Mouse (Mus musculus) MEL (cell line): ENCODE measurements around the gene Vmp1. TPM values are rescaled to one million over a fixed set of nuclear protein-coding genes. Genes with fewer than 3 reads are reported as not detected.

ENCODE experiments used
- DNase-seq: peaks from one replicate; pipeline ENCODE4 v3.0.0; 2011; ENCODE audit warnings: low read depth, low spot score
- H3K27ac ChIP-seq: 2 replicates; pipeline ENCODE4 v1.5.1; 2012; ENCODE audit warnings: low read depth, mild to moderate bottlenecking, control low read depth, low read length, moderate library complexity; ENCODE audit not compliant: control insufficient read depth
- H3K27me3 ChIP-seq, 2 experiments: fragments of 150-350 bp in 1 of 2; sonication (generic) in 1 of 2; 2 replicates each; pipeline ENCODE4 v1.6.1; 2012; ENCODE audit warnings: low read length in 2 of 2, mild to moderate bottlenecking in 2 of 2, improper control_type of control experiment in 1 of 2, moderate library complexity in 1 of 2; ENCODE audit not compliant: insufficient read depth in 2 of 2, control insufficient read depth in 1 of 2
- H3K36me3 ChIP-seq, 2 experiments: 2 replicates each; pipeline ENCODE4 v1.6.1; 2012 to 2014; ENCODE audit warnings: low read length in 2 of 2, improper control_type of control experiment in 1 of 2, inconsistent platforms in 1 of 2, mild to moderate bottlenecking in 1 of 2; ENCODE audit not compliant: insufficient read depth in 2 of 2, control insufficient read depth in 1 of 2
- H3K4me1 ChIP-seq, 2 experiments: fragments of 150-350 bp in 1 of 2; sonication (generic) in 1 of 2; 2 replicates each; pipeline ENCODE4 v1.6.1; 2012; ENCODE audit warnings: low read length in 2 of 2, improper control_type of control experiment in 1 of 2, mild to moderate bottlenecking in 1 of 2; ENCODE audit not compliant: insufficient read depth in 2 of 2, control insufficient read depth in 1 of 2
- H3K4me3 ChIP-seq, 2 experiments: fragments of 150-350 bp in 1 of 2; sonication (generic) in 1 of 2; 2 replicates each; pipeline ENCODE4 v1.5.1; 2012; ENCODE audit warnings: low read depth in 2 of 2, low read length in 2 of 2, mild to moderate bottlenecking in 2 of 2, moderate library complexity in 2 of 2, control low read depth in 1 of 2, improper control_type of control experiment in 1 of 2; ENCODE audit not compliant: control insufficient read depth in 1 of 2, insufficient read depth in 1 of 2
- H3K79me2 ChIP-seq: 2 replicates; pipeline ENCODE4 v1.6.1; 2012; ENCODE audit warnings: mild to moderate bottlenecking, low read length, moderate library complexity; ENCODE audit not compliant: control insufficient read depth, poor library complexity, insufficient read depth
- H3K9ac ChIP-seq: 2 replicates; pipeline ENCODE4 v1.6.1; 2012; ENCODE audit warnings: low read depth, mild to moderate bottlenecking, control low read depth, low read length, moderate library complexity; ENCODE audit not compliant: control insufficient read depth, poor library complexity, severe bottlenecking
- H3K9me3 ChIP-seq: fragments of 150-350 bp; sonication (generic); replicated peaks from 2 replicates; pipeline ENCODE4 v1.6.1; 2012; ENCODE audit warnings: mild to moderate bottlenecking, low read length, improper control_type of control experiment, moderate library complexity; ENCODE audit not compliant: insufficient read depth
- BHLHE40 ChIP-seq: IDR thresholded peaks from 2 replicates; pipeline ENCODE4 v1.6.1; 2012; ENCODE audit warnings: low read depth, mild to moderate bottlenecking, inconsistent platforms, low read length, improper control_type of control experiment, borderline replicate concordance
- CHD1 ChIP-seq: IDR thresholded peaks from 2 replicates; pipeline ENCODE4 v1.6.1; 2012; ENCODE audit warnings: low read depth, mild to moderate bottlenecking, inconsistent platforms, low read length, improper control_type of control experiment
- CHD2 ChIP-seq: IDR thresholded peaks from 2 replicates; pipeline ENCODE4 v1.6.1; 2011; ENCODE audit warnings: low read length, improper control_type of control experiment
- CTCF ChIP-seq, 3 experiments: IDR thresholded peaks in 2 of 3; conservative IDR thresholded peaks in 1 of 3; 2 replicates each; pipeline ENCODE4 v1.5.1; 2011 to 2012; ENCODE audit warnings: low read length in 3 of 3, low read depth in 2 of 3, mild to moderate bottlenecking in 2 of 3, improper control_type of control experiment in 1 of 3, inconsistent platforms in 1 of 3, mixed read lengths in 1 of 3, moderate library complexity in 1 of 3; ENCODE audit not compliant: control insufficient read depth in 1 of 3, insufficient read depth in 1 of 3, poor library complexity in 1 of 3, severe bottlenecking in 1 of 3
- E2F4 ChIP-seq: IDR thresholded peaks from 2 replicates; pipeline ENCODE4 v1.6.1; 2011; ENCODE audit warnings: low read depth, low read length, improper control_type of control experiment, borderline replicate concordance
- ELF1 ChIP-seq: IDR thresholded peaks from 2 replicates; pipeline ENCODE4 v1.6.1; 2014; ENCODE audit warnings: low read depth, mild to moderate bottlenecking, inconsistent platforms, low read length, improper control_type of control experiment, moderate library complexity
- GATA1 ChIP-seq: IDR thresholded peaks from 2 replicates; pipeline ENCODE4 v1.6.1; 2011; ENCODE audit warnings: low read depth, low read length, improper control_type of control experiment
- KAT2A ChIP-seq: conservative IDR thresholded peaks from 2 replicates; pipeline ENCODE4 v1.6.1; 2012; ENCODE audit warnings: low read depth, low read length, improper control_type of control experiment, inconsistent platforms
- MAFK ChIP-seq: IDR thresholded peaks from 2 replicates; pipeline ENCODE4 v1.6.1; 2011; ENCODE audit warnings: low read depth, mild to moderate bottlenecking, low read length, improper control_type of control experiment, borderline replicate concordance
- MAX ChIP-seq: IDR thresholded peaks from 2 replicates; pipeline ENCODE4 v1.6.1; 2011; ENCODE audit warnings: low read length, improper control_type of control experiment
- MAZ ChIP-seq: IDR thresholded peaks from 2 replicates; pipeline ENCODE4 v1.6.1; 2012; ENCODE audit warnings: low read depth, mild to moderate bottlenecking, inconsistent platforms, low read length, improper control_type of control experiment
- MXI1 ChIP-seq: IDR thresholded peaks from 2 replicates; pipeline ENCODE4 v1.6.1; 2011; ENCODE audit warnings: mild to moderate bottlenecking, low read depth, low read length, improper control_type of control experiment
- MYC ChIP-seq: IDR thresholded peaks from 2 replicates; pipeline ENCODE4 v1.6.1; 2011; ENCODE audit warnings: low read depth, mild to moderate bottlenecking, low read length, improper control_type of control experiment, moderate library complexity
- POLR2AphosphoS5 ChIP-seq: IDR thresholded peaks from 2 replicates; pipeline ENCODE4 v1.6.1; 2012; ENCODE audit warnings: low read depth, borderline replicate concordance, mild to moderate bottlenecking, inconsistent platforms, low read length, moderate library complexity, mixed read lengths
- RCOR1 ChIP-seq: IDR thresholded peaks from 2 replicates; pipeline ENCODE4 v1.6.1; 2012; ENCODE audit warnings: low read depth, mild to moderate bottlenecking, inconsistent platforms, low read length, improper control_type of control experiment
- SIN3A ChIP-seq: IDR thresholded peaks from 2 replicates; pipeline ENCODE4 v1.6.1; 2012; ENCODE audit warnings: low read length, improper control_type of control experiment, inconsistent platforms
- SMC3 ChIP-seq: IDR thresholded peaks from 2 replicates; pipeline ENCODE4 v1.6.1; 2011; ENCODE audit warnings: low read depth, low read length, improper control_type of control experiment
- TAL1 ChIP-seq: IDR thresholded peaks from 2 replicates; pipeline ENCODE4 v1.6.1; 2012; ENCODE audit warnings: mild to moderate bottlenecking, inconsistent platforms, low read length, moderate library complexity, mixed read lengths
- UBTF ChIP-seq: IDR thresholded peaks from 2 replicates; pipeline ENCODE4 v1.6.1; 2012; ENCODE audit warnings: low read depth, mild to moderate bottlenecking, inconsistent platforms, low read length, improper control_type of control experiment, moderate library complexity, borderline replicate concordance; ENCODE audit not compliant: insufficient read depth
- USF1 ChIP-seq: IDR thresholded peaks from 2 replicates; pipeline ENCODE4 v1.6.1; 2014; ENCODE audit warnings: low read depth, mild to moderate bottlenecking, inconsistent platforms, low read length, improper control_type of control experiment, moderate library complexity
- USF2 ChIP-seq, 2 experiments: IDR thresholded peaks; 2 replicates each; pipeline ENCODE4 v1.6.1; 2011 to 2012; ENCODE audit warnings: improper control_type of control experiment in 2 of 2, low read length in 2 of 2, borderline replicate concordance in 1 of 2, inconsistent platforms in 1 of 2, low read depth in 1 of 2, mild to moderate bottlenecking in 1 of 2; ENCODE audit not compliant: insufficient read depth in 1 of 2
- ZC3H11A ChIP-seq: IDR thresholded peaks from 2 replicates; pipeline ENCODE4 v1.6.1; 2012; ENCODE audit warnings: low read depth, mild to moderate bottlenecking, inconsistent platforms, low read length, improper control_type of control experiment
- ZKSCAN1 ChIP-seq: IDR thresholded peaks from 2 replicates; pipeline ENCODE4 v1.6.1; 2012; ENCODE audit warnings: low read depth, mild to moderate bottlenecking, inconsistent platforms, low read length, improper control_type of control experiment, moderate library complexity
- ZMIZ1 ChIP-seq: IDR thresholded peaks from 2 replicates; pipeline ENCODE4 v1.6.1; 2012; ENCODE audit warnings: low read depth, mild to moderate bottlenecking, inconsistent platforms, low read length, improper control_type of control experiment, moderate library complexity
- polyA plus RNA-seq, 2 experiments: library from polyadenylated mRNA; stranded (reverse) in 1 of 2; unstranded in 1 of 2; fragments of >175 nt in 1 of 2; fragments of >200 nt in 1 of 2; gene quantifications; 2 replicates each; pipeline versions ENCODE4 v1.2.1 to v1.2.4; 2012; ENCODE audit warnings: low replicate concordance in 2 of 2, low read depth in 1 of 2; ENCODE audit not compliant: insufficient read length in 2 of 2, insufficient read depth in 1 of 2, missing spikeins in 1 of 2
- total RNA-seq: library from RNA; depleted of rRNA; stranded (reverse); fragments of 300-350 nt; gene quantifications from 2 replicates; pipeline ENCODE4 v1.2.3, GENCODE M21; 2012

Vmp1 gene
- total and polyA plus RNA-seq, 3 experiments: 61.8 to 94.9 TPM; not detected in 1

GRCm38 (mm10) chr11:86542851-86543250 is 140.8 kb downstream of the Vmp1 start:
- peak; percentile 47 for DNase-seq
- H3K27me3 ChIP-seq: no peaks in the 10 kb centered on the region
- no peak for TF ChIP-seq MYC
- no peak for TF ChIP-seq ZKSCAN1
- TF ChIP-seq E2F4: no peak
- TF ChIP-seq MAZ: no peak
- TF ChIP-seq BHLHE40: no peak
- H3K36me3 ChIP-seq: peaks cover 9 to 26% of the 10 kb centered on the region in 2 experiments; a peak in 3 of 4 replicates
- H3K79me2 ChIP-seq: peaks cover 65% of the 10 kb centered on the region
- peak overlapping the region; percentile 96; the same call in 1 of the 2 replicates for H3K9ac ChIP-seq
- H3K4me3 ChIP-seq: peak overlapping the region in 1 of 2 experiments; percentile 77; a peak in 1 of 4 replicates
- no peaks in the 10 kb centered on the region for H3K9me3 ChIP-seq
- H3K4me1 ChIP-seq: peaks cover 8 to 12% of the 10 kb centered on the region in 2 experiments
- no peak overlapping the region for H3K27ac ChIP-seq

- H3K79me2 ChIP-seq: peaks cover 68% of the 10 kb centered on the region
- no peak overlapping the region for H3K9ac ChIP-seq
- H3K4me3 ChIP-seq: no peak overlapping the region
- no peak for DNase-seq
- no peaks in the 10 kb centered on the region for H3K27me3 ChIP-seq
- H3K27ac ChIP-seq: no peak overlapping the region
- H3K4me1 ChIP-seq: peaks cover 4 to 6% of the 10 kb centered on the region in 2 experiments; a peak in 3 of 4 replicates
- no peak for TF ChIP-seq USF1
- no peak for TF ChIP-seq KAT2A
- no peak for TF ChIP-seq E2F4
- no peak for TF ChIP-seq SMC3
- TF ChIP-seq GATA1: no peak
- no peak for TF ChIP-seq ELF1
- no peak for TF ChIP-seq RCOR1
- no peak for TF ChIP-seq USF2 (IDR thresholded peaks at IDR 0.05; ENCODE audit: borderline replicate concordance in 1 of 2, insufficient read depth in 1 of 2, low read depth in 1 of 2, low read length in 2 of 2)
- H3K36me3 ChIP-seq: peaks cover 10 to 20% of the 10 kb centered on the region in 2 experiments; a peak in 3 of 4 replicates
- no peaks in the 10 kb centered on the region for H3K9me3 ChIP-seq
These were observed 143.2 kb downstream of the Vmp1 start for GRCm38 (mm10) chr11:86540476-86540845.

- Histone ChIP-seq H3K4me1 (peaks cover 4 to 6% of the 10 kb centered on the region in 2 experiments; a peak in 3 of 4 replicates), H3K36me3 (peaks cover 15 to 20% of the 10 kb centered on the region in 2 experiments)
- no peak for DNase-seq
- TF ChIP-seq MAZ: no peak
- no peak for TF ChIP-seq UBTF
- TF ChIP-seq ZMIZ1: no peak
- TF ChIP-seq MXI1: no peak
- TF ChIP-seq SIN3A: no peak
- TF ChIP-seq MAFK: no peak
- no peak for TF ChIP-seq KAT2A
- TF ChIP-seq MAX: no peak
- TF ChIP-seq USF2 (IDR thresholded peaks at IDR 0.05; ENCODE audit: borderline replicate concordance in 1 of 2, insufficient read depth in 1 of 2, low read depth in 1 of 2, low read length in 2 of 2): no peak
- no peak for TF ChIP-seq TAL1
- no peak for TF ChIP-seq CTCF (IDR thresholded peaks at IDR 0.05 in 2 of 3, conservative IDR thresholded peaks at IDR 0.05 in 1 of 3; ENCODE audit: control insufficient read depth in 1 of 3, insufficient read depth in 1 of 3, low read depth in 2 of 3, low read length in 3 of 3, poor library complexity in 1 of 3, severe bottlenecking in 1 of 3)
- no peak for TF ChIP-seq CHD1
- no peak for TF ChIP-seq POLR2AphosphoS5
- no peak for TF ChIP-seq ZC3H11A
- no peak for TF ChIP-seq CHD2
- no peak for TF ChIP-seq ZKSCAN1
- TF ChIP-seq MYC: no peak
These were observed 143.7 kb downstream of the Vmp1 start for GRCm38 (mm10) chr11:86539716-86540475.

More at GRCm38 (mm10) chr11:86539716-86540475, 143.7 kb downstream of the Vmp1 start:
- Histone ChIP-seq H3K4me3 (no peak overlapping the region), H3K27ac (no peak overlapping the region), H3K79me2 (peaks cover 66% of the 10 kb centered on the region), H3K9me3 (no peaks in the 10 kb centered on the region), H3K9ac (no peak overlapping the region), H3K27me3 (no peaks in the 10 kb centered on the region)
